Mouse (Mus musculus) frontal cortex, postnatal 14 days (tissue): ENCODE results near the gene Vmn2r75.
"Not testable (repeated sequence)": the region's sequence is repeated elsewhere in the genome, so short reads cannot be mapped to it uniquely, and the experiment has no call there.

Experiments
- DNase-seq, 2 experiments: peaks; one replicate each; pipeline ENCODE4 v3.0.0; 2022; ENCODE audit warnings: low spot score in 2 of 2

Vmn2r75 gene

GRCm38 (mm10) chr7:86171678-86172077, at the start of gene Vmn2r75:
Vmn2r75 (minus strand) TSS chr7:86171778.
- DNase-seq = not testable (repeated sequence)

GRCm38 (mm10) chr7:86211345-86211744, 39.8 kb upstream of the Vmn2r75 start:
- DNase-seq = no peak
